Mouse (Mus musculus): ENCODE measurements around the gene Wfikkn2. TPM values are rescaled to one million over a fixed set of nuclear protein-coding genes. Genes with fewer than 3 reads are reported as not detected.

Gene Wfikkn2
- total RNA-seq, 1 experiment = 0.31 TPM

- TF ChIP-seq MAFK (IDR thresholded peaks at IDR 0.05; ENCODE audit: insufficient read depth, low read depth, low read length) = no peak
- no peak for TF ChIP-seq ZNF384 (IDR thresholded peaks at IDR 0.05; ENCODE audit: low read depth, low read length)
- TF ChIP-seq ZC3H11A (IDR thresholded peaks at IDR 0.05; ENCODE audit: borderline replicate concordance, low read depth, low read length) = peak; percentile 44; the same call in 1 of the 2 replicates
- no peak for TF ChIP-seq CHD2 (IDR thresholded peaks at IDR 0.05; ENCODE audit: low read depth, low read length)
- TF ChIP-seq HCFC1 (IDR thresholded peaks at IDR 0.05; ENCODE audit: borderline replicate concordance, insufficient read depth, low read length) = no peak
- in situ Hi-C loops (cut with MboI; ENCODE audit: low sequenced_read_pairs in 2 of 2, unreplicated experiment in 2 of 2) = loop anchor here in 1 of 2 experiments (10.0 kb wide), 1 partner anchor 91 kb away; no protein-coding TSS in a partner anchor
- DNase-seq (ENCODE audit: low read depth, low spot score) = peak; percentile 49
- no peak overlapping the region for H3K9ac ChIP-seq (ENCODE audit: insufficient read depth, low read depth, low read length, poor library complexity, severe bottlenecking)
- no peaks in the 10 kb centered on the region for H3K9me3 ChIP-seq (ENCODE audit: control insufficient read depth, insufficient read depth, low read depth, low read length)
- no peak overlapping the region for H3K27ac ChIP-seq (ENCODE audit: insufficient read depth, low read depth, low read length, poor library complexity, severe bottlenecking)
- H3K36me3 ChIP-seq (ENCODE audit: control insufficient read depth, insufficient read depth, low read length, poor library complexity, severe bottlenecking) = no peaks in the 10 kb centered on the region
- no peak overlapping the region for H3K4me3 ChIP-seq (ENCODE audit: insufficient read depth in 1 of 2, low read depth in 1 of 2, low read length in 2 of 2, poor library complexity in 1 of 2, severe bottlenecking in 1 of 2)
- H3K4me1 ChIP-seq (ENCODE audit: control insufficient read depth in 2 of 2, insufficient read depth in 2 of 2, low read length in 2 of 2, poor library complexity in 1 of 2) = no peaks in the 10 kb centered on the region
Observed at GRCm38 (mm10) chr11:94225985-94226384, 19.8 kb downstream of the Wfikkn2 start.

GRCm38 (mm10) chr11:94223531-94223930, 22.3 kb downstream of the Wfikkn2 start:
- in situ Hi-C loops (cut with MboI; ENCODE audit: low sequenced_read_pairs in 2 of 2, unreplicated experiment in 2 of 2) = loop anchor here in 1 of 2 experiments (10.0 kb wide), 1 partner anchor 89 kb away; no protein-coding TSS in a partner anchor
- H3K4me3 ChIP-seq (ENCODE audit: insufficient read depth in 1 of 2, low read depth in 1 of 2, low read length in 2 of 2, poor library complexity in 1 of 2, severe bottlenecking in 1 of 2) = no peak overlapping the region
- H3K9me3 ChIP-seq (ENCODE audit: control insufficient read depth, insufficient read depth, low read depth, low read length) = no peaks in the 10 kb centered on the region
- no peak for DNase-seq (ENCODE audit: low read depth, low spot score)
- no peak overlapping the region for H3K9ac ChIP-seq (ENCODE audit: insufficient read depth, low read depth, low read length, poor library complexity, severe bottlenecking)
- no peak for TF ChIP-seq CHD2 (IDR thresholded peaks at IDR 0.05; ENCODE audit: low read depth, low read length)
- no peak for TF ChIP-seq ZC3H11A (IDR thresholded peaks at IDR 0.05; ENCODE audit: borderline replicate concordance, low read depth, low read length)
- no peak for TF ChIP-seq ZNF384 (IDR thresholded peaks at IDR 0.05; ENCODE audit: low read depth, low read length)
- TF ChIP-seq HCFC1 (IDR thresholded peaks at IDR 0.05; ENCODE audit: borderline replicate concordance, insufficient read depth, low read length) = no peak
- no peak for TF ChIP-seq MAFK (IDR thresholded peaks at IDR 0.05; ENCODE audit: insufficient read depth, low read depth, low read length)
- no peaks in the 10 kb centered on the region for H3K36me3 ChIP-seq (ENCODE audit: control insufficient read depth, insufficient read depth, low read length, poor library complexity, severe bottlenecking)
- H3K4me1 ChIP-seq (ENCODE audit: control insufficient read depth in 2 of 2, insufficient read depth in 2 of 2, low read length in 2 of 2, poor library complexity in 1 of 2) = no peaks in the 10 kb centered on the region
- no peak overlapping the region; the same call in 1 of the 2 replicates for H3K27ac ChIP-seq (ENCODE audit: insufficient read depth, low read depth, low read length, poor library complexity, severe bottlenecking)

- H3K9me3 ChIP-seq (ENCODE audit: control insufficient read depth, insufficient read depth, low read depth, low read length) = no peaks in the 10 kb centered on the region
- no peak for DNase-seq (ENCODE audit: low read depth, low spot score)
- in situ Hi-C loops (cut with MboI; ENCODE audit: low sequenced_read_pairs in 2 of 2, unreplicated experiment in 2 of 2) = loop anchor here in 1 of 2 experiments (10.0 kb wide), 1 partner anchor 86 kb away; no protein-coding TSS in a partner anchor
- no peaks in the 10 kb centered on the region for H3K36me3 ChIP-seq (ENCODE audit: control insufficient read depth, insufficient read depth, low read length, poor library complexity, severe bottlenecking)
- TF ChIP-seq ZNF384 (IDR thresholded peaks at IDR 0.05; ENCODE audit: low read depth, low read length) = no peak
- no peak for TF ChIP-seq CHD2 (IDR thresholded peaks at IDR 0.05; ENCODE audit: low read depth, low read length)
- no peak for TF ChIP-seq MAFK (IDR thresholded peaks at IDR 0.05; ENCODE audit: insufficient read depth, low read depth, low read length)
- TF ChIP-seq HCFC1 (IDR thresholded peaks at IDR 0.05; ENCODE audit: borderline replicate concordance, insufficient read depth, low read length) = no peak
- no peak for TF ChIP-seq ZC3H11A (IDR thresholded peaks at IDR 0.05; ENCODE audit: borderline replicate concordance, low read depth, low read length)
- no peaks in the 10 kb centered on the region for H3K4me1 ChIP-seq (ENCODE audit: control insufficient read depth in 2 of 2, insufficient read depth in 2 of 2, low read length in 2 of 2, poor library complexity in 1 of 2)
- H3K9ac ChIP-seq (ENCODE audit: insufficient read depth, low read depth, low read length, poor library complexity, severe bottlenecking) = no peak overlapping the region
- no peak overlapping the region for H3K27ac ChIP-seq (ENCODE audit: insufficient read depth, low read depth, low read length, poor library complexity, severe bottlenecking)
- no peak overlapping the region for H3K4me3 ChIP-seq (ENCODE audit: insufficient read depth in 1 of 2, low read depth in 1 of 2, low read length in 2 of 2, poor library complexity in 1 of 2, severe bottlenecking in 1 of 2)
Observed at GRCm38 (mm10) chr11:94221257-94221656, 24.5 kb downstream of the Wfikkn2 start.

- TF ChIP-seq ZNF384 (IDR thresholded peaks at IDR 0.05; ENCODE audit: low read depth, low read length) (no peak), HCFC1 (IDR thresholded peaks at IDR 0.05; ENCODE audit: borderline replicate concordance, insufficient read depth, low read length) (no peak), MAFK (IDR thresholded peaks at IDR 0.05; ENCODE audit: insufficient read depth, low read depth, low read length) (no peak), CHD2 (IDR thresholded peaks at IDR 0.05; ENCODE audit: low read depth, low read length) (no peak), ZC3H11A (IDR thresholded peaks at IDR 0.05; ENCODE audit: borderline replicate concordance, low read depth, low read length) (no peak)
- Histone ChIP-seq H3K9ac (ENCODE audit: insufficient read depth, low read depth, low read length, poor library complexity, severe bottlenecking) (no peak overlapping the region), H3K36me3 (ENCODE audit: control insufficient read depth, insufficient read depth, low read length, poor library complexity, severe bottlenecking) (peaks cover 12% of the 10 kb centered on the region), H3K27ac (ENCODE audit: insufficient read depth, low read depth, low read length, poor library complexity, severe bottlenecking) (no peak overlapping the region), H3K4me1 (ENCODE audit: control insufficient read depth in 2 of 2, insufficient read depth in 2 of 2, low read length in 2 of 2, poor library complexity in 1 of 2) (peaks cover 3 to 4% of the 10 kb centered on the region in 2 experiments; a peak in 2 of 4 replicates), H3K4me3 (ENCODE audit: insufficient read depth in 1 of 2, low read depth in 1 of 2, low read length in 2 of 2, poor library complexity in 1 of 2, severe bottlenecking in 1 of 2) (no peak overlapping the region), H3K9me3 (ENCODE audit: control insufficient read depth, insufficient read depth, low read depth, low read length) (no peaks in the 10 kb centered on the region)
- in situ Hi-C loops (cut with MboI; ENCODE audit: low sequenced_read_pairs in 2 of 2, unreplicated experiment in 2 of 2) = no loop called here
- no peak for DNase-seq (ENCODE audit: low read depth, low spot score)
Observed at GRCm38 (mm10) chr11:94216247-94216646, 29.6 kb downstream of the Wfikkn2 start.
